Mouse (Mus musculus): Measurements from ENCODE around the gene Naa25.
"Not testable (repeated sequence)": the region's sequence is repeated elsewhere in the genome, so short reads cannot be mapped to it uniquely, and the experiment has no call there.

Naa25 gene

DNA sequence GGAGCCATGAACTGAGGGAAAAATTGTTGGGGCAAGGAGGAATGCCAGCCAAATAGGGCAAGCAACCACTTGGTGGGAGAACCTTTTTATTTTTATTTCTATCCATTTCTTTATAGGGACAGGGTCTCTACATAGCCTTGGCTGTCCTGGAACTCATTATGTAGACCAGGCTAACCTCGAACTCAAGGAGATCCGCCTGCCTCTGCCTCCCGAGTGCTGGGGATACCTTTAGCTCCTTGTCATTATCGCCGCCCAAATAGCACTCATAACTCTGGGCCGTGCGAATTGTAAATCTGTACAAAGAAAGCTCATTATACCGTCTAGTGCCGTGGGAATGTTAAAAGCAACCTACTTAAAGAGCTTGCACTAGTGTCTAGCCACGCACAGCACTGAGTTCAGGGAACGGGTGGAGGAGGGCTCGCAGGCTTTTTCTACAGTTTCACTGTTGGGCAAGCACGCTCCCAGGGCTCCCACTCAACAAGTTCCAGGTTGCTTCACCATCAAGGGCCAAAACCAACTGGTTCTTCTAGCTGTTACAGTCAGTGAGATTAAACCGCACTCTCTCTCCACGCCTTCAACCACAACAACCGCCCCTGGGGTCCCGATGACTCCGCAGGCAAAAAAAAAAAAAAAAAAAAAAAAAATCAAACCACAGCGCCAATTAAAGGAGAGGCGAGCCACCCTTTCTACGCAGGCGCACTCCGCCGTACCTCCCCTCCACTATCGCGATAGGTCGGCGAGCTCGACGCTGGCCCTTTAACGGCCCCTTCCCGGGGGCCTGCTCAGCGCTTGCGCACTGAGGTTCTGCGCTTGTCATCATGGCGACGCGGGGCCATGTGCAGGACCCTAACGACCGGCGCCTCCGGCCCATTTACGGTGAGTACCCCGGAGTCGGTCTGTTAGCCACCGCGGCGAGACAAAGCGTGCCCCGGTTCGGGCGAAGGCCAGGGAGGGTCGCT is at the start of gene Naa25:
TSS of gene Naa25 (plus strand) at position 750 of the 959 bp plus-strand sequence.
- DNase-seq (ENCODE audit: low spot score): peak; percentile 93

DNA sequence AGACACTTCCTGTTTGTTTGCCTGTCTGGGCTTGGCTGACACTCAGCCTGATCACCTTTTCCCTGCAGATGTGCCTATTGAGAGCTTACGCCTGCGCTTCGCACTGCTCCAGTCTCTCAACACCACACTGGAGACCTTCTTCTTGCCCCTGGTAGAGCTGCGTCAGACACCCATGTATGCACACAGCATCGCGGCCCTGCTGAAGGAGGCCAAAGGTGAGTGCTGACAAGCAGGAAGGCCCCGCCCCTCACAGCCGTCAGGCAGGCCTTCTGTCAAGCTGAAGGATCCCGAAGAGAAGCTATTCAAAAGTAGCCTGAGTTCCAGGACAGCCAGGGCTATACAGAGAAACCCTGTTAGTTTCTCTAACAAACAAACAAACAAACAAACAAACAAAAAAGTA is 38.5 kb upstream of the Naa25 start:
- no peak for DNase-seq (ENCODE audit: low spot score)

DNA sequence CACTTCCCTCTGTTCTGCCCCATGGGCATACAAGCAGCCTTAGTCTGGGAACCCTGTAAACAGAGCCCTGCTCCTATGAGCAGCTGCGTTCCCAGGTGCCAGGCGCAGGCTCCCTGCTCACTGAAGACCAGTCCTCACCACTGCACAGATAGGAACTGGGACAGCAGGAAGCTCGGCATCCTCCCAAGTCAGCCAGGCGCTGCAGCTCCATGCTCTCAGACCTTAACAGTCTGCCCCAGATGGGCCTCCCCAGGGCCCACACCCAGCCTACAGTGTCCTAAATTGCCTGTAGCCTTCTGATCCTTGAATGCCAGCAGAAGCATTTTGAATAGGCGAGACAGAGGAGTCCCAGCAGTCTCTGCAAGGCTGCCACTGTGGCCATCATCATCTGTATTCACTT is 36.0 kb upstream of the Naa25 start:
- no peak for DNase-seq (ENCODE audit: low spot score)

DNA sequence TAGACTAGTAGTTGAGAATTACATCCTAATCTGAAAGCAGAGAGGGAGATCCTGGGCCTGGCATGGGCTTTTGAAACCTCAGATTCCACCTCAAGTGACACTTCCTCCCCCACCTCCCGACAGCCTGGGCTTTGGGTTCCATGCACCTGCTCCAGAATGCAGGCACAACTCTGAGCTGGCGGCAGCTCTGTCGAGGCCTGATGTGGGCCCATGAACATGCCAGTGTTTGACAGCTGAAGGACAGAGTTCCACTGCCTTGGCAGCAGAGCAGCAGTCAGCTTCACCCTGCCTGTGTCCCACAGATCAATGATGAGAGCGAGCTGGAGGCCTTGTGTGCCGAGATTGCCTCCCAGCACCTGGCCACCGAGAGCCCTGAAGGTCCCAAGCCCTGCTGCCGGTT is 34.3 kb upstream of the Naa25 start:
- no peak for DNase-seq (ENCODE audit: low spot score)

DNA sequence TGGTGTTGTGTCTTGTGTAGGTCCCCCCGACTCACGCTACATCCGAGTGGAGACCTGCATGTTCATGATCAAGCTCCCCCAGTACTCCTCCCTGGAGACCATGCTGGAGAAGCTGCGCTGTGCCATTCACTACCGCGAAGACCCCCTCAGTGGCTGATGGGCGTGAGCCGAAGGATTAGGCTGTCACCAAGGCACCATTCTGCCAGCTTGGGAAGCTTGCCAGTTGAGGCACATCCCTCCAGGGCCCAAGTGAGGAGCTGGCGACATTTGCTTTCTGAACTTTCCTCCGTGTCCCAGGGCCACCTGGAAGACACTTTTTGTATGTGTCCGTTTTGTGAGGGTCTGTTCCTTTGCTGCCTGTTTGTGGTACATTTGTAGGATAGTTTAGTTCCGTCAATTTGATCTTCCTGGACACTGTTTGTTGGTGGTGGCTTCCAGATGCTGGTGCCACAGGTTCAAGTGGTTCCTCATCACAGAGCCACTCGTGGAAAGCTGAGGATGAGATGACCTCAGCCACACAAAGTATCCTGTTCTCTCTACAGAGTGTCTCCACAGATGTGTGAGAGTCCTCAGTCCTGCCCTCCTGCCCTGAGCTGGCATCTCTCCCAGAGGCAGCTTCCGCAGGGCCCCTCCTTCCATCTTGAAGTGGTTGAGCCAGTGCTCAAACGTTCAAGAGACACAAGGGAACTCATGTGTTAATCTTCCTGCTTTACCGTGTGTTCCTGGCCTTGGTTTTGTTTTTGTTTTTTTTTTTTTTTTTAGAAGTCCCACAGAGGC is 31.1 kb upstream of the Naa25 start:
- DNase-seq (ENCODE audit: low spot score): no peak

DNA sequence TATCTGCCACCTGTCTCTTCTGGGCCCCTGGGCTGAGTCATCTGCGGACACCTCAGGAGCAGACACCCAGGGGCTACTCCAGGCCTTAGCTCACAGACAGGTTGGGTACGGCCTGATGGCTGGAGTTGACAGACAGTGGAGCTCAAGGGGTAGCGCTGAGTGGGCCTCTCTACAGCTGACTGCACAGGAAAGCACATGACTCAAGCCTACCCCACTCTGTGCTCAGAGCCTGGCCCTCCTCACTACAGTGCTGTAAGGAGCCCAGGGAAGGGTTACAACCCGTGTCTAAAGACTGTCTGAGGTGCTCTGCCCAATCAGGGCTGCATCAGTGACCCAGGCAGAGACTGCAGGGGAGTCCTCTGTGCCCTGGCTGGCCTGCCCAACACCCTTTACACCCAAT is 30.5 kb upstream of the Naa25 start:
- DNase-seq (ENCODE audit: low spot score): no peak

DNA sequence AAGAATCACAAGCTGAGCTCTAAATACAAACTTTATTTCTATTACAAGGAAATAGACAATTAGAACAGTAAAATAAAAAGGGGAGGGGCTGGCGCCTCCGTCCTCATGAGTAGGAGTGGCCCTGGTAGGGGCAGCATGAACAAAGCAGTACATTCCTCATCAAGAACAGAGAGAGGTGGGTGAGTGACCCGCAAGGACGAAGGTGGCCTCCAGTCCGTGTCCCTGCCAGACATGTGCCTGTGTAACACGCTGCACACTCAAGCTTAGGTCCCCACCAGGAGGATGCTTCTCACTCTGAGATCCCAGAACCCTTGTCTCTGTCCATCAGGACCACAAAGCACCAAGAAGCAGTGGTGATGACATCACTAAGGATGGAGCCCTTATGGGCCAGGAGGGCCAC is 26.0 kb upstream of the Naa25 start:
- DNase-seq (ENCODE audit: low spot score): no peak

DNA sequence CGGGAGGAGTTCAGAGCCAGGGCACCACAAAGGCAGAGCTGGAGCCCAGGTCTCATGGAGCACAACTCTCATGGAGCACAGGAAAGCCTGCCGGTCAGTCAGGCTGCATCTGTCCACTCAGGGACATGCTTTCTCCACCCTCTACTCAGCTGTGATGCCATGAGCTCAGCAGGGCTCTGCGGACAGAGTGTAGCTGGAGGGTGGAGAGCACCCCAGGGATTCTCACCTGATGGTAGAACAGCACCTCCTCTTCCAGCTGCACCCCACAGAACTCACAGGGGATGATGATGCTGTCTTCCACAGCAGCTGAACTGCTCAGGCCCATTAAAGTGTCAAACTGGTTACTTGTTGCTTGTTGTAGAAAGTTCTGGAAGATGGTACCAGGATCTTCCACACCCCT is 22.9 kb upstream of the Naa25 start:
- no peak for DNase-seq (ENCODE audit: low spot score)

DNA sequence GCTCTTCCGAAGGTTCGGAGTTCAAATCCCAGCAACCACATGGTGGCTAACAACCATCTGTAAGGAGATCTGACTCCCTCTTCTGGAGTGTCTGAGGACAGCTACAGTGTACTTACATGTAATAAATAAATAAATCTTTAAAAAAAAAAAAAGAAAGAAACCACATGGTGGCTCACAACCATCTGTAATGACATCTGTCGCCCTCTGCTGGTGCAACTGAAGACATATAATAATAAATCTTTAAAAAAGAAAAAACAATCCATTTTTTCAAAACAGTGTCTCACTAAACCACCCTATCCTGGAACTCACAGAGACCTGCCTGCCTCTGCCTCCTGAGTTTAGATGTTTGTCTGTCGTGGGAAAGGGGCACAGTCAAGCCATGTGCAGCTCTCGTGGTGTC is 20.8 kb upstream of the Naa25 start:
- DNase-seq (ENCODE audit: low spot score): not testable (repeated sequence)

DNA sequence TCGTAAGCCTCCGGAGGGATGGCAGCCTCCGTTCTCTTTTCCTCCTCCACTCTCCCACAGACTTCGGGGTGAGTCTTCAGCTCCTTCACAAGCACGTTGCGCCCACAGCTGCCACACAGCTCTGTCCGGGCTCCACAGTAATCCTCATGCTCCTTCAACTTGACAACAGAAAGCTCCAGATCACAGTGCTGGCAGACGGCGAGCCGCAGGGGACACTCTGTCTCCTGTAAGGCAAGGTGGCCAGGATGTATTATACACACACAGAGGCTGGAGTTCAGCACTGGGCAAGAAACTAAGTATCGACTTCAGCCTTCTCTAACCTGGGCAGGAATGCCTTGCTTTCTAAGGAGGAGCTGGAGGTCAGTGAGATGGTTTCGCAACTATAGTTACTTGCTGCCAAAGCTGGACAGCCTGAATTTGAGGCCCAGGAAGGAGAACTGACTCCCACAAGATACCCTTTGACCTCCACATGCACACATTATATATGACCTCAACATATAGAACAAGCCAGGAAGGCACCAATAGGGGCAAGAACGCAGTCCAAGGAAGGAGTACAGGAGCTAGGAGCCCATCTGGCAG is 19.0 kb upstream of the Naa25 start:
- DNase-seq (ENCODE audit: low spot score): no peak

DNA sequence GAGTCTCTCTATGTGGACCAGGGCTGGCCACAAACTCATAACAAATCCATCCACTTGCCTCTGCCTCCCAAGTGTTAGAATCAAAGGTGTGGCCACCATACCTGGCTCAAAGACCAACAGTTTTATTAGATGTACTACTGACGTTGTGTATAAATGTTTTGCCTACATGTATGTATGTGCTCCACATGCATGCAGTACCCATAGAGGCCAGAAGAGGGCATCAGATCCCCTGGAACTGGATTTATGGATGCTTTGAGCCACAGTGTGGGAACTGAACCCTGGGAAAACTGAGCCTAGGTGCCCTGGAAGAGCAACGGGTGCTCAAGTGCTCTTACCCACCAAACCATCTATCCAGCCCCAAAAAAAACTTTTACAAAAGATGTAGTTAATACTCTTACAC is 17.0 kb upstream of the Naa25 start:
- DNase-seq (ENCODE audit: low spot score): no peak

DNA sequence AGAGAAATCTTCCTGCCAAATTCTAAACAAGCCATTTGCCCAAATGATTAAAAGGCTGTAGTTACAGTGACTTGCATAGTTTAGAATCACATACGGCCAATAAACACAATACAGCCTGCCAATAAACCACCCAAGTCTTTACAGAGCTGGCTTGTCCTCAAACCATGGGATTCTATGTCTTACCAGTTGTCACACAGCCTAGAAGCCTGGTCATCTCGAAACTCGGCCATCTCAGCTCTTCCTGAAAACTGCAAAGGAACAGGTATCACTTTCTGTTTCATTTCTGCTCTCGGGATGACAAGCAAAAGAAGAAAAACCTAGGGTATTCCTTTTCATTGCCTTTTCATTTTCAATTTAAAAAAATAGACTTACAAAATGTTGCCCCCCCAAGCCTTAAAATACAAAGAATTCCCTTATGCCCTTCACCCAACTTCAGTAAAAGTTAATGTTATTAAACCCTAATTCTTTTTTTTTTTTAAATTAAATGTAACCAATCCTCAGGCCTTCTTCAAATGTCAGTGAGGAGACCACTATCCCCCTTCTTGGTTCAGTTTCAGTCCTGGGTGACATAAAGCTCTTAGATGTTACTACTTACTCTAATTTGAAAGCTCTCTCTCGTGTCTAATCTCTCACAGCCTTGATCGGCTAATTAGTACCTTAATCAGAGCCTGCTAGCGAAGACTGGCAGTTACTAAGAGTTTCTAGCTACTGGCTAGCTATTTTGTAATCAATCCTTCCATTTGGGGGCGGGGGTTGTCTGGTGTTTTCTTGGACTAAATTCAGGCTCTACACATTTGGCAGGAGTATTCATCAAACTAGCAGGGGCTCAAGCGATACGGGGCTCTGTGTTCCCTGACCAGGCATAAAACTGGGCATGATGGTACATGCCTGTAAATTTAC is 13.6 kb upstream of the Naa25 start:
- no peak for DNase-seq (ENCODE audit: low spot score)

DNA sequence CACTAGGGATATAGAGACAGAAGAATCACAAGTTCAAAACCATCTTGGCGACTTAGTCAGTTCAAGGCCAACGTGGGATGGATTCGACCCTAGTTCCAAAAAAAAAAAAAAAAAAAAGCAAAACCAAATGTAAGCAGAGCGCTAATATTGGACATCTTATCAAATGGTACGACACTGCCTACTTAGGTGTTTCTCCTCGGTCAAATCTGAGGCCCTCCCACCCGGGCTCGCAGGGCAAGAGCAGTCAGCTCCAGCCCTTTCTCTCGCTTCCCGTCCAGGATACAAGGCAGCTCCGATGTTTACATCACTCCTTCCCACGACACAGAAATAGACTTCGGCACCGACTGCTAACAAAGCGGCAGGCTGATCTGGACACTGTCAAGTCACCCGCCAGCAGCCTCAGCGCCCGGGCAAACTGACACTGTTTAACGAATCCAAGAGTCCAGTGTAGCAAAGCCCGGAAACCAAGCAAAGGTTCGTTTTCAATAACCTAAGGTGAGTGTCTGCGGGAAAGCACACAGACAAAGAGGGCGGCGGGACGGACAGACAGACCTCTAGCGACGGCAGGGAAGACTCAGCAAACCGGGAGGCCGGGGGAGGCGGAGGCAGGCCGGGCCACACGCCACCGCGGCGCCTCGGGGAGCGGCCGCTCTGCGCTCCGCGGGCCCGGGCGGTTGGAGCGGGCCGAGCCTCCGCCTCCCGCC is 12.8 kb upstream of the Naa25 start:
- DNase-seq (ENCODE audit: low spot score): peak; percentile 51

DNA sequence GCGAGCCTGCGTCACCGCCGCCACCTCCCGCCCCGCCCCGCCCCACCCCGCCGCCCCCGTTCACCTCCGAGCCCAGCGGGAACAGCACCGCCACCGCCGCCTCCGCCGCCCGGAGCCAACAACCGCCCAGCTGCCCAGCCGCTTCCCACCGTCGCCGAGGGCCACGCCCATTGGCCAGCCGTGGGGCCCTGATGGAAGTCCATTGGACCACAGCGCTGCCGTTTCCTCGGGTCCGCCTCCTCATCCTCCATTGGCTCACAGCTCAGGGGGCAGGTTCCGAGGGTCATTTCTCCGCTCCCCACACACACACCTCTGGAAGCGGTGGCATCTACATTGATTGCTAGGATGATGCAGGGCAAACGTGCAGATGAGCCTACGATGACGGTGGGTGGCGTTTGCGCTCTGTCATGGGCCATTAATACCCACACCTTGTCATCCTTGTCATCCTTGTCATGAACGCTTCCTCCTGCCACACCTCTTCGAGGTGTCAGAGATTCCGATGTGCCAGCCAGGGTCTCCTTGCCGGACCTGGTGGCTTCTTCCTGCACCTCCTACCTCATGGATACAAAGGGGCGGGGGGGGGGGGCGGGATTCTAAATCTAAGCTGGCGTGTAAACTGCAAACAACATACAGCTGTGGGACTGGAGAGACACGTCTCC is 12.1 kb upstream of the Naa25 start, which contains the start of gene Trafd1:
TSS of gene Trafd1 (minus strand) at position 172 of the 659 bp plus-strand sequence.
- peak; percentile 94 for DNase-seq (ENCODE audit: low spot score)

DNA sequence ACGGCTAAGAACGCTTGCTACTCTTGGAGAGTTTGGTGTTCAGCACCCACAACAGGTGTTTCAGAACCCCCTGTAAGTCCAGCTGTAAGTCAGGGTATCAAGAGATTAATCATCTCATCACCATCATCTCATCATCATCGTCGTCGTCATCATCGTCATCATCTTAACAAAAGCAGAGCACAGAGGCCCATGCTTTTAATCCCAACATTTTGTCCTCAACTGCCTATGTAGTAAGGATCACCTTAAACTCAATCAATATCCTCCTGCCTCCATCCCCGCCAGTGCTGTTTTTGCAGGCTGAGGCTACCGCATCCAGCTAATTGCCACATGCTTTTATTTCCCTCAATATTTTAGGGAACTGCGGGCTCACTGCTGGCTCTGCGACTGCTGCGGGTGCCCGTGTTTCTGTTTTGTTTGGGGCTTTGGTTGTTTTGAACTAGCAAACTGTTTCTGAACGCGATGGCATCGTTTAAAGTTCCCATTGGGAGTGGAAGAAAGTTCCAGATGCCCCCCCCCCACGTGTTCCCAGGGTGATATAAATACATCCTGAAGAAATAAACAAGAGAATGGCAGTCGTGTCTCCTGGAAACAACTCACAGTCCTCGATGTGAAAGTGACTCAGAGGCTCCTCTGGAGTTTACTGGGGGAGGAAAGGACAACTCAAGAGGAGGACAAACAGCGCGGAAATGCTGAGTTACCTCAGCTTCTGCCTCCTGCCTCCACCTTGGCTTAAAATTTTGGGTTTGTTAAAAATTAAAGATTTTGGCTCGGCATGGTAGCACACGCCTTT is 11.4 kb upstream of the Naa25 start:
- DNase-seq (ENCODE audit: low spot score): no peak

DNA sequence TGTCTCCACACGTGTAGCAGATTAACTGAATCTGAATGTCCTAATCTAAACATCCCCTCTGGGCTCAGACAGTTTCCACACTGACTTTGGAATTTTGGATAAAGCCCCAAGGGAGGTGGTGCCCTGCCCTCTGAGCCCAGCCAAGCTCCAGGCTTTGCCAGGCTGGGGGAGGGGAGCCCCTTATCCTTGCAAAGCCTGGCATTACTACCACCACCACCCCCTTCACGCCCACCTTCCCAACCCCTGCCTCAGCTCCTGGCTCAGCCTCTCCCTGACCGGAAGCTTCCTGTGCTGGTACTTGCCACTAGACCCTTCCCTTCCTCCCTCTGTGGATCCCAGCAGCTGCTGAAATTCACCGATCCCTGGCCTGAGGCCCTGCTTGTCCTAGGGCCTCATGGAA is 10.6 kb upstream of the Naa25 start:
- DNase-seq (ENCODE audit: low spot score): no peak

DNA sequence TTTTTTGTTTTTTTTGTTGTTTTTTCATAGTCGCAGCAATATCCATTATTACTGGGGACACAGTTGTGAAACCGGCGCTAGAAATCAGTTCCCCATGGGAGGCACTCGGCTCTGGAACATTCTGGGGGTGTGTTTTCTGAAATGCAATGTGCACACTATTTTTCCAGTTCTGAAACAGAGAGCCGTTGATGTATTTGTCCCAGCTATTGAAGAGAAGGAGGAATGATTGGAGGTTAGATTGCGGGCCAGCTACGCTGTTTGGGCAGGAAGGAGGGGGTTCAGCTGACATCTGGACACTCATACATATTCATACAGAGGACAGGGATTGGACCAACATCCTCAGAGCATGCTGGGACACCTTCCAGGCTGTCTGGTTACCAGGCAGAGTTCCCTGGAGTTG is 8.6 kb upstream of the Naa25 start:
- DNase-seq (ENCODE audit: low spot score): peak; percentile 57

DNA sequence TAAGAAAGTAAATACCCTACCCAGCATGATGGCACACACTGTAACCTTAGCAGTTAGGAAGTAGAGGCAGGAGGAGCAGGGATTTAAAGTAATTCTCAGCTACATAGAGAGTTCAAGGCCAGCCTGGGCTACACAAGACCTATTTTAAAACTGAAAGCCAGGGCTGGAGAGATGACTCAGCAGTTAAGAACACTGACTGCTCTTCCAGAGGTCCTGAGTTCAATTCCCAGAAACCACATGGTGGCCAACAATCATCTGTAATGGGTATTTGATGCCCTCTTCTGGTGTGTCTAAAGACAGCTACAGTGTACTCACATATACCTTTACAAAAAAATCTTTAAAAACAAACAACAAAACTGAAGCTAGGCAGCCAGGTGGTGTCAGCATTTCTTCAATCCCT is 8.0 kb upstream of the Naa25 start:
- no peak for DNase-seq (ENCODE audit: low spot score)

DNA sequence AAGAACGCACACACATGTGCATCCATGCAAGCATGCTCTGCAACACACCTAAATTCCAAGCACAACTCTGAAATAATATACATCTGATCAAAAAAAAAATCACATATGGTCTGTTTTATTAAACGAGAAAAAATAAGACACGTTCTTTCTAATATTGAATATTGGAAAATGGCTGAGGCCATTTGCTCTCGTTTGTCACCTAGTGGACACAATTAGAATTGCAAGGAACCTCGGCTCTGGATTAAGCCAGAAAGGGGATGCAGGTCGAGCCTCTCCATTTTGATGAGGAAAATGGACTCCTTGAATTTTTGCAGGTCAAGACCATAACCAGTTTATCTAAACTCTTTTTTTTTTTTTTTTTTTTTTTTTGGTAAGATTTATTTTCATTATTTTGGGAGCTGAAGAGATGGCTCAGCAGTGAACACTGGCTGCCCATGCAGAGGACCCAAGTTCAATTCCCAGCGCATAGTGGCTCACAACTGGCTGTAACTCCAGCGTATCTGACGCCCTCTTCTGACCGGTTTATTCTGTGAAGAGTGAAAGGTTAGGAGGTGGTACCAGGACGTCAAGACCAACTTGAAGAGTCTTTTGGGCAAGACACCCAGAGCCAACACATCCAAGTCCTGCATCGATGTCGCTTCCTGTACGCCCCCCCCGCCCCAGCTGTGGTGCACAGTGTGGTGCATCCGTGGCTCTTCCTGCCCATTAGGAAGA is 4.9 kb upstream of the Naa25 start:
- peak; percentile 60 for DNase-seq (ENCODE audit: low spot score)
